Mouse (Mus musculus): ENCODE measurements around the gene Mknk1. TPM values are rescaled to one million over a fixed set of nuclear protein-coding genes. Genes with fewer than 3 reads are reported as not detected.

Gene Mknk1
- 29.4 and 30.1 TPM in 2 replicates for polyA plus RNA-seq (2015; fragmentation: Nextera tagmentation; extraction: Ambion mirVana)

DNA sequence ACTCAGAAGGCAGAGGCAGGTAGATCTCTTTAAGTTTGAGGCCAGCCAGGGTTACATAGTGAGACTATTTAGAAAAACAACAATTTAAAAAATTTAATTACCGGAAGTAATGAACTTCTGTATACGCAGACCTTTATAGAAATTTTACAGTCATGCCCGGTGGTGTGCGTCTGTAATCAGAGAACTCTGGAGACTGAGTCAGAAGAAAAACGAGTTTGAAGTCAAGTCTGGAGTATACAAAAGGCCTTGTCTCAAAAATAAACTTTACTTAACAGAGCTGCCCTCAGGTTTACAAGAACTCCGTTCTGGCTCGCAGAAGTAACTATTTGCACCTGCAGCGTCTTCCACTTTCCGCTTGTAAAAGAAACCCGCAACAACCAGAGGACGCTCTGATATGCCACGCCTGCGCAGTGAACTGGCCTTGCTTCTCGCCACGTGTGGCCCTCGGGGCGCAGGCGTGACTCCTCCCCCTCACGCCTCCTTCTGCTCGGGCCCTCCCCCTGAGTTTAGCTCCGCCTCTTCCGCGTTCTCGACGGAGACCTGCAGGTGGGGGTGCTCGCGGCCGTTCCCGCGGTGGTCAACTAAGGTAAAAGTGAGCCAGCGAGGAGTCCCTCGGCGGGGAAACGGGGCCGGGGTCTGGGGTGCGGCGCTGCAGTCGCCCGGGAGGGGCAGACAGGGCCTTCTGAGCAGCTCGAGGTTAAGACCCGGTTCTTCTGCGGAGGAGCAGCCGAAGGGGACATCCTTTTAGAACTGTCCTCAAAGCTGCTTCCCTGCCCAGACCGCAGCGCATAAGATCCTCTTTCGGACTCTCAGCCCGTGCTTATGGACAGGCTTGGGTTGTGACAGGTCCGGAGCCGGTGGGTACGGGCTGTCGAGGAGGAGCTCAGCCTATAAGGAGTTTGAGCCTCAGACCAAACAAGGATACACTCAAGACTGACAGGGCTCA is at the start of gene Mknk1:
TSS of gene Mknk1 (plus strand) at position 503 of the 946 bp plus-strand sequence.
- Histone ChIP-seq H3K27me3 (replicated peaks; ENCODE audit: control insufficient read depth, insufficient read depth, low read length) (no peaks in the 10 kb centered on the region), H3K9ac (ENCODE audit: low read depth, low read length) (peak within 1 kb of the TSS; percentile 85), H3K4me2 (ENCODE audit: low read depth, low read length) (peak within 1 kb of the TSS; percentile 80), H3K4me1 (ENCODE audit: control insufficient read depth, insufficient read depth, low read length) (peaks cover 3% of the 10 kb centered on the region; the same call in 1 of the 2 replicates), H3K27ac (ENCODE audit: low read length) (peak within 1 kb of the TSS; percentile 66), H3K4me3 (ENCODE audit: low read length) (peak within 1 kb of the TSS; percentile 86), H3K36me3 (ENCODE audit: control insufficient read depth, insufficient read depth, low read length) (no peaks in the 10 kb centered on the region), H3K9me3 (ENCODE audit: control insufficient read depth, low read length) (no peaks in the 10 kb centered on the region)
- peak; percentile 97 for ATAC-seq
- WGBS: 2% methylated on average over 51 of the region's 51 CpGs

DNA sequence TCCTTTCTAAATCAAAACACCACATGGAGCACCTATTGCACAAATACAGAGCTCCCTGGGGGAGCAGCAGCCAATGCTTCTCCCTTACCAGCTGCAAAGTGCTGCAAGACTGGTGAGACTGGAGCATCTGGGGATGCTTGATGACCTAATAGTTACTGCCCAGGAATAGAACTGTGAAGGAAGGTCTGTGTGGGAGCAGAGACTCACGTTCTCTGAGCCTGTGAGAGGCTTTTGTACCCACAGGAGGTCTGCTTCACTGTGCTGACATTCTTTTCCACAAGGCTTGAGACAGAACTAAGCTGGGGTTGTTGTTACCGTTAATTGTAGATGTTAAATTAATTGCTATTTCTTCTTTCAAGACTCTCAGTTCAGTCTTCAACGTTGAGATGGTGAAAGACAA is 48.1 kb upstream of the Mknk1 start:
- Histone ChIP-seq H3K36me3 (ENCODE audit: control insufficient read depth, insufficient read depth, low read length) (peaks cover 2% of the 10 kb centered on the region; the same call in 1 of the 2 replicates), H3K9me3 (ENCODE audit: control insufficient read depth, low read length) (no peaks in the 10 kb centered on the region), H3K27ac (ENCODE audit: low read length) (no peak overlapping the region), H3K4me3 (ENCODE audit: low read length) (no peak overlapping the region), H3K27me3 (replicated peaks; ENCODE audit: control insufficient read depth, insufficient read depth, low read length) (no peaks in the 10 kb centered on the region), H3K9ac (ENCODE audit: low read depth, low read length) (no peak overlapping the region), H3K4me1 (ENCODE audit: control insufficient read depth, insufficient read depth, low read length) (peaks cover 6% of the 10 kb centered on the region), H3K4me2 (ENCODE audit: low read depth, low read length) (no peak overlapping the region)
- no peak for ATAC-seq
- 80% methylated on average over 3 of the region's 3 CpGs for WGBS

DNA sequence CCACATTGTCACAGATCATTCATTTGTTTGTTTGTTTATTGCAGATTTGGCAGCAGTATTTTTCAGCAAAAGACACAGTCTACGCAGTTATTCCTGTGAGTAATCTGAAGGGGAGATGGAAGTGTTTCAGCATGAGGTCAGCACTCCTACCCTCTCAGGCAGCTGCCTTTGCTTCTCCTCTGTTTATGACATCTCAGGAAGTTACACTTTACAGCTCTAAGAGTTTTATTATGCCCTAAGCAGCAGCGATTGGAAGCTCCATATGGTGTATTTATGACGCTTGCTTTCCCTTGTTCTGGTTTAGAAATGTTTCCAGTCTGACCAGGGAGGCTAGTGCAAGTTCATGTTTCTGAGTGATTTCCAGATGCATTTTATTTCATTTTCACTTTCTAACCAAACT is 43.6 kb upstream of the Mknk1 start:
- Histone ChIP-seq H3K36me3 (ENCODE audit: control insufficient read depth, insufficient read depth, low read length) (peaks cover 8% of the 10 kb centered on the region; the same call in 1 of the 2 replicates), H3K27me3 (replicated peaks; ENCODE audit: control insufficient read depth, insufficient read depth, low read length) (no peaks in the 10 kb centered on the region), H3K4me3 (ENCODE audit: low read length) (no peak overlapping the region), H3K9me3 (ENCODE audit: control insufficient read depth, low read length) (no peaks in the 10 kb centered on the region), H3K4me1 (ENCODE audit: control insufficient read depth, insufficient read depth, low read length) (peaks cover 6% of the 10 kb centered on the region; the same call in 1 of the 2 replicates), H3K9ac (ENCODE audit: low read depth, low read length) (no peak overlapping the region), H3K4me2 (ENCODE audit: low read depth, low read length) (no peak overlapping the region), H3K27ac (ENCODE audit: low read length) (peak overlapping the region; percentile 70)
- ATAC-seq: peak; percentile 96
- 37% methylated on average over 3 of the region's 3 CpGs for WGBS

DNA sequence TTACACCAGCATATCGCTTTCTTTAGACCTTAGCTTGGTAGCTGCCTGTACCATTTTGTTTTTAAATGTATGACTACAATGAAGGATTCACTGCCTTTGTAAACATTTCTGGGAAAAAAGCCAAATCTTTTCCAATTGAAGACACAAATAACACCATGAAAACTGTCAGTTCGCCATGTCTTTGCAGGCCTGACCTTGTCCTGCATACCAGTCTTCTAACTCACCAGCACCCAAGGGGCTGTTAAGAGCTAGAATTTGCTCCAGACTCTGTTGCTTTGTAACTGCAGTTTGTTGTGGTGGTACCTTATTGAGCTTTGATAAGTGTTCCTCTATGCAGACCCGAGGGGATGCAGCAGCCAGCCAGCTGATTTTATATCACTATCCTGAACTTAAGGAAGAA is 39.0 kb upstream of the Mknk1 start:
- H3K9me3 ChIP-seq (ENCODE audit: control insufficient read depth, low read length): no peaks in the 10 kb centered on the region
- peaks cover 3% of the 10 kb centered on the region; the same call in 1 of the 2 replicates for H3K4me1 ChIP-seq (ENCODE audit: control insufficient read depth, insufficient read depth, low read length)
- H3K9ac ChIP-seq (ENCODE audit: low read depth, low read length): no peak overlapping the region
- no peak overlapping the region for H3K4me2 ChIP-seq (ENCODE audit: low read depth, low read length)
- no peak for ATAC-seq
- no peak overlapping the region for H3K27ac ChIP-seq (ENCODE audit: low read length)
- no peak overlapping the region for H3K4me3 ChIP-seq (ENCODE audit: low read length)
- peaks cover 6% of the 10 kb centered on the region; the same call in 1 of the 2 replicates for H3K36me3 ChIP-seq (ENCODE audit: control insufficient read depth, insufficient read depth, low read length)
- 75% methylated on average over 3 of the region's 3 CpGs for WGBS
- H3K27me3 ChIP-seq (replicated peaks; ENCODE audit: control insufficient read depth, insufficient read depth, low read length): no peaks in the 10 kb centered on the region

DNA sequence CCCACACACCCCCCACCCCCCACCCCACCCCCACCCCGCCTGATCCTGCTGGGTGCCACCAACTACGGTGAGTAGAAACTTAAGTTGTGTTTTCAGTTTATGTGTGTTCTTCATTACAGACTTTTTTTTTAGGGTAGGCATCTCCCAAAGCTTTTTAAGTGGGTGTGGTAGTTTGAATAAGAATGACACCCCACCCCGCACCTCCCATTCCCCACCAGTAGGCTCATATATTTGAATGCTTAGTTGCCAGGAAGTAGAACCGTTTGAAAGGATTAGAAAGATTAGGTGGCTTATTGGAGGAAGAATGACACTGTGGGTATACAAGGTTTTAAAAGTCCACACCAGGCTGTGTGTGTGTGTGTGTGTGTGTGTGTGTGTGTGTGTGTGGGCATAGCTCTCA is 26.7 kb upstream of the Mknk1 start:
- WGBS: 84% methylated on average over 4 of the region's 4 CpGs
- Histone ChIP-seq H3K4me3 (ENCODE audit: low read length) (no peak overlapping the region), H3K27ac (ENCODE audit: low read length) (no peak overlapping the region), H3K27me3 (replicated peaks; ENCODE audit: control insufficient read depth, insufficient read depth, low read length) (no peaks in the 10 kb centered on the region), H3K4me1 (ENCODE audit: control insufficient read depth, insufficient read depth, low read length) (no peaks in the 10 kb centered on the region), H3K4me2 (ENCODE audit: low read depth, low read length) (no peak overlapping the region), H3K9ac (ENCODE audit: low read depth, low read length) (no peak overlapping the region), H3K9me3 (ENCODE audit: control insufficient read depth, low read length) (no peaks in the 10 kb centered on the region), H3K36me3 (ENCODE audit: control insufficient read depth, insufficient read depth, low read length) (no peaks in the 10 kb centered on the region)
- ATAC-seq: no peak

DNA sequence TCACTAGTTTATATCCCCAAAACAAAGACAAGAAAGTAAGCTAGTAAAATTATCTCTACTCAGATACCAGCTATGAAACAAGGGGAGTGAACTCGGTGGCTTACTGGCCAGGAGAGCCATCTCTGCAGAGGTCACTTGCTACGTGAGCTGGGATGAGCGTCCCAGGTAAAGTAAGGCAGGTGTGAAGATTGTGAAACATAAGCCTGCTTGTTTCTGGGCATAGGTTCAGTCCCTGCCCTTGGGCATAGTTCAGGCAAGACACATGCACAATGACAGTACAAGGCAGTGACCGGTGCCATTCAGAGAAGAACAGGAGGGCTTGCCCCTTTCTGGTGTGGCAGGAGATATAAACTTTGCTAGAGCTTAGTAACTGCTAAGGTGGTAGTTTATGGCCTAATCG is 23.4 kb upstream of the Mknk1 start:
- H3K4me2 ChIP-seq (ENCODE audit: low read depth, low read length): no peak overlapping the region
- no peaks in the 10 kb centered on the region for H3K4me1 ChIP-seq (ENCODE audit: control insufficient read depth, insufficient read depth, low read length)
- 89% methylated on average over 5 of the region's 5 CpGs for WGBS
- no peaks in the 10 kb centered on the region for H3K36me3 ChIP-seq (ENCODE audit: control insufficient read depth, insufficient read depth, low read length)
- ATAC-seq: no peak
- no peak overlapping the region for H3K9ac ChIP-seq (ENCODE audit: low read depth, low read length)
- no peak overlapping the region for H3K27ac ChIP-seq (ENCODE audit: low read length)
- H3K4me3 ChIP-seq (ENCODE audit: low read length): no peak overlapping the region
- H3K27me3 ChIP-seq (replicated peaks; ENCODE audit: control insufficient read depth, insufficient read depth, low read length): no peaks in the 10 kb centered on the region
- H3K9me3 ChIP-seq (ENCODE audit: control insufficient read depth, low read length): no peaks in the 10 kb centered on the region

DNA sequence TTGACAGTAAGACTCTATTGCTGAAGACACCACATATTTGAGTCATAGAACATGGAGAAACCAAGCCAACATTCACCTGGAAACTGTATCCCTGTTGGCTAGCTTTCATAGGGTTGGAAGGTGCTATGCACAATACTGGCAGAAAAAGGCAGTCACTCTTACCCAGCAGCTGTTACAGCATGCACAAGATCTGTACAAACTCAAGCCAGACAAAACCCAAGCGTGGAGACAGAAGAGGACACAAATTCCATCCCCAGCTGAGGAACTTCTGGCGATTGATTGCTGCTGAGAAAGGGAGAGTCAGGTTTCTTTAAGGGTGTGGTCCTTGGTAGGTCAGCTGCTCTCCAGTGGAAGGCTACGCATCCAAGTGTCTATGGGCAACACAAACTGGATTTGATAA is 18.8 kb upstream of the Mknk1 start:
- Histone ChIP-seq H3K36me3 (ENCODE audit: control insufficient read depth, insufficient read depth, low read length) (no peaks in the 10 kb centered on the region), H3K27ac (ENCODE audit: low read length) (no peak overlapping the region), H3K4me3 (ENCODE audit: low read length) (no peak overlapping the region), H3K9ac (ENCODE audit: low read depth, low read length) (no peak overlapping the region), H3K27me3 (replicated peaks; ENCODE audit: control insufficient read depth, insufficient read depth, low read length) (no peaks in the 10 kb centered on the region), H3K4me2 (ENCODE audit: low read depth, low read length) (no peak overlapping the region), H3K4me1 (ENCODE audit: control insufficient read depth, insufficient read depth, low read length) (0 out of 2 replicates have a peak, but pooled peaks cover 5% of the 10 kb centered on the region), H3K9me3 (ENCODE audit: control insufficient read depth, low read length) (no peaks in the 10 kb centered on the region)
- WGBS: 66% methylated on average over 3 of the region's 3 CpGs
- ATAC-seq: no peak

DNA sequence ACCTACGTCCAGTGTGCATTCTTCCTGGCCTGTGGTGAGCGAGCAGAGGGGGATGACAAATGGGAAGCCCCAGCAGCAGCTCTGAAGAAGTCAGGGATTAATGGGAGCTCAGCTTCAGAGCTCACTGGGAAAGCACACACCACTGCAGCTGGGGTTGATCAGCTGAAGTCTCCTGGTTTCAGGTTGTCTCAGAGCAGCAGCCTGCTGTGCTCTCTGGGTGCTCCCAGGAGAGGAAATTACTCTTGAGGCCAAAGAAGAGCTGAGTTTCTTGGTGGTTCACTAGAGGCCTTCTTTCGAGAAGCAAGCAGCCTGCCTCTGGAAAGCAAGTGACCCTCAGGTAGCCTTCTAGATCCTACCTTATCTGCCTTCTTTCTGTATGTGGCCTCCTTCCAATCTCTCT is 18.1 kb upstream of the Mknk1 start:
- no peaks in the 10 kb centered on the region for H3K9me3 ChIP-seq (ENCODE audit: control insufficient read depth, low read length)
- 64% methylated on average over 3 of the region's 3 CpGs for WGBS
- H3K27me3 ChIP-seq (replicated peaks; ENCODE audit: control insufficient read depth, insufficient read depth, low read length): no peaks in the 10 kb centered on the region
- no peak overlapping the region for H3K4me3 ChIP-seq (ENCODE audit: low read length)
- H3K27ac ChIP-seq (ENCODE audit: low read length): no peak overlapping the region
- no peak overlapping the region for H3K4me2 ChIP-seq (ENCODE audit: low read depth, low read length)
- H3K36me3 ChIP-seq (ENCODE audit: control insufficient read depth, insufficient read depth, low read length): no peaks in the 10 kb centered on the region
- ATAC-seq: no peak
- no peak overlapping the region for H3K9ac ChIP-seq (ENCODE audit: low read depth, low read length)
- 0 out of 2 replicates have a peak, but pooled peaks cover 5% of the 10 kb centered on the region for H3K4me1 ChIP-seq (ENCODE audit: control insufficient read depth, insufficient read depth, low read length)

DNA sequence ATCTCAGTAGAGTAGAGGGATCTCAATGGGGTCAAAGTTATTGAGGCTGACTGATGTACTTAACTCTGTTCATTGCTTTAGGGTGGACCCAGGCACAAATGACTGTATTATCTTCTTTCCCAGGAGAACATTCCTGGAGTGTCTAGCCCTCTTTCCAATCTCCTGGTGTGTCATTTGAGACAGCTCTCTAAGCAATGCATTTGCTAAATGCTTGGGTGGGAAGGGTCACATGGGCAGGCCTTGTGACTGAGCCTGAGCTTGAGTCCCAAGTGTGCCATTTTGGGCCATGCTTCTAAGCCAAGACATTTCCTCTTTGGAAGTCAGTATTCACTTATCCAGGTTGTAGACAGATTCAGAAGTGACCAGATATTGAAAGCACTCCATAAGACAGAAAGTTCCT is 17.6 kb upstream of the Mknk1 start:
- Histone ChIP-seq H3K36me3 (ENCODE audit: control insufficient read depth, insufficient read depth, low read length) (no peaks in the 10 kb centered on the region), H3K9me3 (ENCODE audit: control insufficient read depth, low read length) (no peaks in the 10 kb centered on the region), H3K4me1 (ENCODE audit: control insufficient read depth, insufficient read depth, low read length) (0 out of 2 replicates have a peak, but pooled peaks cover 5% of the 10 kb centered on the region), H3K9ac (ENCODE audit: low read depth, low read length) (no peak overlapping the region), H3K4me3 (ENCODE audit: low read length) (no peak overlapping the region), H3K27ac (ENCODE audit: low read length) (no peak overlapping the region), H3K4me2 (ENCODE audit: low read depth, low read length) (no peak overlapping the region), H3K27me3 (replicated peaks; ENCODE audit: control insufficient read depth, insufficient read depth, low read length) (no peaks in the 10 kb centered on the region)
- ATAC-seq: peak; percentile 5; the same call in 1 of the 2 replicates

Data from intestine, embryonic 16.5 days (tissue).